Mouse (Mus musculus) erythroblast, embryonic 14.5 days (primary cell): ENCODE measurements around the gene Cdh12. TPM values are rescaled to one million over a fixed set of nuclear protein-coding genes. Genes with fewer than 3 reads are reported as not detected.

Experiments used
- H3K27me3 ChIP-seq: 2 replicates; pipeline ENCODE4 v1.6.1; 2012; ENCODE audit warnings: inconsistent platforms; ENCODE audit not compliant: control insufficient read depth
- H3K36me3 ChIP-seq: 2 replicates; pipeline ENCODE4 v1.6.1; 2012; ENCODE audit warnings: mild to moderate bottlenecking, inconsistent platforms; ENCODE audit not compliant: control insufficient read depth
- H3K4me1 ChIP-seq: 2 replicates; pipeline ENCODE4 v1.6.1; 2012; ENCODE audit warnings: inconsistent platforms; ENCODE audit not compliant: control insufficient read depth
- H3K4me3 ChIP-seq: replicated peaks from 2 replicates; pipeline ENCODE3; 2012; ENCODE audit warnings: moderate library complexity, mild to moderate bottlenecking, inconsistent platforms
- H3K9me3 ChIP-seq: 2 replicates; pipeline ENCODE4 v1.6.1; 2012; ENCODE audit warnings: low read length, inconsistent platforms, mixed read lengths; ENCODE audit not compliant: control insufficient read depth
- GATA1 ChIP-seq: IDR thresholded peaks from 2 replicates; pipeline ENCODE4 v1.6.1; 2012; ENCODE audit warnings: low read length, inconsistent platforms, mixed read lengths
- TAL1 ChIP-seq: IDR thresholded peaks from 3 replicates; pipeline ENCODE4 v1.6.1; 2012; ENCODE audit warnings: low read length, inconsistent platforms, mixed read lengths
- polyA plus RNA-seq: library from polyadenylated mRNA; stranded (reverse); fragments of >175 nt; gene quantifications from 2 replicates; pipeline ENCODE4 v1.2.3, GENCODE M21; 2012

Cdh12 gene
- polyA plus RNA-seq = not detected in 2 replicates

DNA sequence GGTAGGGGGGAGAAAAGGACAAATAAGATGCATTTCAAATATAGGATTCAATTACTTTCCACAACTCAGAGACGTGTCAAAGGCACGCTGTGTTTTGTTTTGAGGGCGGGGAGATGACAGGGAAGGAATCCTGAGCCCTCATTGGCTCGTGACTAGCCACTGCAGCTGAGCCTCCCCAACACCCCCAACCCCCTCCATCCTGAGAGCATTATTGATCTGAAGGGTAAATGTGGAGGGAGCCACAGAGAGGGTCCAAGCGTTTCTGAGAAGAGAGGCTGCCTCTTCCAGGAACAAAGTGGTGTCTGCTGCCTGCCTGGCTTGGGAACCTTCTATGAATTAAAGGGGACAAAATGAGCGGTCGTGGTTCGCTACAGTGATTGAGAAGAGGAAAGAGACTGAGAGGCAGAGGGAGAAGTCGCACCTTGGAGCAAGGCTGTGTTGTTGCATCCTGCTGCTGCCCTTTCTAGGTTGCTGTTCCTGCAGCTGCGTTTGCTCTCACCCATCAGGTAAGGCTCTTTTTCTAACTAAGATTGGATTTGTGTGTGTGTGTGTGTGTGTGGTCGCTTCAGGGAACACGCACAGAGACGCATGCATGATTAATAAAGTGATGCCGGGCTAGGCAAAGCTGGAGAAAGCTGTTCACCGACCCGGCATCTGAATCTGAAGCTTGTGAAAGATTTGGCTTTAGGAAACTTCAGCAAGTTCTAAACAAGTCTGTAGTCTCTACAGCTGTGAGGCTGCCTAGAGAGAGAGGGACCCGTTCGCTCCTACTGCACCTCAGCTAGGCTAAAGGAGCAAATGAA is at the start of gene Cdh12:
Gene Cdh12, plus strand, starts transcription at position 405 of the 803 bp plus-strand sequence.
- Histone ChIP-seq H3K27me3 (no peaks in the 10 kb centered on the region), H3K4me3 (no peak within 1 kb of the TSS), H3K4me1 (no peaks in the 10 kb centered on the region), H3K9me3 (no peaks in the 10 kb centered on the region; the same call in 1 of the 2 replicates), H3K36me3 (no peaks in the 10 kb centered on the region)
- no peak for TF ChIP-seq GATA1

DNA sequence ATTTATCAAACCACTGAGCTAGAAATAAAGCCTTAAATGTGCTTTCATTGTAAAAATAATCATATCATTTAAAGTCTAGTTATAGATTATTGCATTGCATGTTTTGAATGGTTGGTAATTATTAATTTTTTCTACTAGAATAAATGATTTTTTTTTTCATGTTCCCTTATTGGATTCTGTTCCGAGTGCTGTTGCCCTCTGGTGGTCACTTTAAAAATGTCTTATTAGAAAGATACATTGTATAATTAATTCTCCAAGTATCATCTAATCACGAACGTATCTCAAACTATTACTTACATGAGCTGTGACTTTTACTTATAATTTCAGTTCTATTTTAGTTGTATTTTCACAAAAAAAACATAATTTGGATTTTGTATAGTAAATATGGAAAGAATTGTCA is 45.5 kb upstream of the Cdh12 start:
- Histone ChIP-seq H3K27me3 (no peaks in the 10 kb centered on the region), H3K4me3 (no peak overlapping the region), H3K9me3 (no peaks in the 10 kb centered on the region), H3K36me3 (no peaks in the 10 kb centered on the region), H3K4me1 (no peaks in the 10 kb centered on the region)
- TF ChIP-seq GATA1 = no peak
- no peak for TF ChIP-seq TAL1

DNA sequence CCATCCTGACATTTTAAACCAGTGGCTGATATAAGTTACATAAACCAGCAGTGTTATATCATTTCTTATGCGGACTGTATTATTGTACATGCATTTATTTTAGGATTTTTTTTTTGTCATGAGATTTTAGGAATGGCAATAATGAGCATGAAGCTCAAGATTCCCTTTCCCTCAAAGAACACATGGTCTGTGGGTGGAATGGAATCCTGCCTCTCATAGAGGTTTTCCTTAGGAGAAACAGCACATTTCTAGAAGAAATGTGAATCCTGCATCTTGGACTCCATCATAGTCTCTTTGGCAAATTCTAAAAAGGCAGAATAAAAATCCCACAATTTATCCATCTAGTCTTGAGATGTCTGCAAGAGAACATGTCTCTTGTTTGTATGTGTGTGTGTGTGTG is 35.7 kb upstream of the Cdh12 start:
- Histone ChIP-seq H3K27me3 (no peaks in the 10 kb centered on the region), H3K4me1 (no peaks in the 10 kb centered on the region), H3K36me3 (no peaks in the 10 kb centered on the region), H3K4me3 (no peak overlapping the region), H3K9me3 (no peaks in the 10 kb centered on the region)
- TF ChIP-seq TAL1 (no peak), GATA1 (no peak)

DNA sequence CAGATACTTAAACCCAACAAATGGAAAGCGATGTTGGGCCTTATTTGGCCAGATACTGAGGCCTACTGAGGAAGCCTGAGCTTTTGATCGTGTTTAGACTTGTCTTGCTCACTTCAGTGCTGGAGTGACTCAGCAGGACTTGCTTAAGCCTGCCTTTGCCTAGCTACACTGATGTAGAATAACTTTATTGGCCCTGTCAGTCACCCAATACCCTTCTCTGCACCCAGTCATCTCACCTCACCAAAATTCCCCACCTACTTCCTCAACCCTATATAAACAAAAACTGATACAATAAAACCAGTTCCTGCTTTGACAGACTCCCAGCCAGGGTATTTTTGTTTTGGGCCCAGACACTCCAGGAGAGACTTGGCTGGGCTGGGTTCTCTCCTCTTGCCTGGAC is 12.7 kb upstream of the Cdh12 start:
- Histone ChIP-seq H3K27me3 (no peaks in the 10 kb centered on the region), H3K36me3 (no peaks in the 10 kb centered on the region), H3K9me3 (no peaks in the 10 kb centered on the region), H3K4me1 (no peaks in the 10 kb centered on the region), H3K4me3 (no peak overlapping the region)
- no peak for TF ChIP-seq TAL1
- TF ChIP-seq GATA1 = no peak

DNA sequence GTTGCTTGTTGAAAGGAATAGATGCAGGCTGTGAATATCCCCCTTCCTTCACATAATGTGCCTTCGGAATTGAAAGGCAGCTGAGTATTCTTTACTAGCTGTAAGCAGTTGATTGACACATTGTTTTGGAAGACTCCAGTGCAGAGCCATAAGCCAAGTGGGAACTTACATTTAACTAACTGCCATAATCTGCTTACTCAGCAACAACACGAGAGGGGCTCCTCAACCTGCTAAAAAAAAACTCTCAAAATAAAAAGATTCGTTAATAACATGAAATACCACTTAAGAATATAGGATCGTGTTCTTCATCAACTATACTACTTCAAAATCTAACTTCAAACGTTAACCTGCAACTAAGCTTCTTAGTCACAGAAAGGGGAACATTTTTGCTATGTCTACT is 1.5 kb downstream of the Cdh12 start:
- Histone ChIP-seq H3K9me3 (no peaks in the 10 kb centered on the region; the same call in 1 of the 2 replicates), H3K36me3 (no peaks in the 10 kb centered on the region), H3K27me3 (no peaks in the 10 kb centered on the region), H3K4me3 (no peak overlapping the region), H3K4me1 (no peaks in the 10 kb centered on the region)
- TF ChIP-seq TAL1 (no peak), GATA1 (no peak)

DNA sequence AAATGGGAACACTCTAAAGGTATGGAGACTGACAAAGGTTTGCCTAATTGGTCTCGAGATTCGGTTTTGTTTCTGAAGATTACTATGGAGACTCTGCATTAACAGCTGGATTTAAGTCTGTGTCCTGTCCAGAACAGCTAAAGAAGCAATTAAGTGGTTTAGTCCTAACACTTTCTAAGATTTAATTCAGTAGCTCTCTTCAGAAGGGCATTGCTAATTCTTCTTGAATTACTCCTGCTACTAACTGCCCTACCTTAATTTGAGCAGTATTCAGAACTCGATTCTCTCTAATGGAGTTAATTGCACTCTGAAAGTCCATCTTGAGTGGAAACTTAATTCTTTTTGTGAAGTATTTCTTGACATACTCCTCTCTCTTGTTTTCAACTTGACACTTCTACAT is 9.4 kb downstream of the Cdh12 start:
- Histone ChIP-seq H3K27me3 (no peaks in the 10 kb centered on the region), H3K4me3 (no peak overlapping the region), H3K4me1 (no peaks in the 10 kb centered on the region), H3K9me3 (no peaks in the 10 kb centered on the region), H3K36me3 (no peaks in the 10 kb centered on the region)
- no peak for TF ChIP-seq TAL1
- no peak for TF ChIP-seq GATA1

DNA sequence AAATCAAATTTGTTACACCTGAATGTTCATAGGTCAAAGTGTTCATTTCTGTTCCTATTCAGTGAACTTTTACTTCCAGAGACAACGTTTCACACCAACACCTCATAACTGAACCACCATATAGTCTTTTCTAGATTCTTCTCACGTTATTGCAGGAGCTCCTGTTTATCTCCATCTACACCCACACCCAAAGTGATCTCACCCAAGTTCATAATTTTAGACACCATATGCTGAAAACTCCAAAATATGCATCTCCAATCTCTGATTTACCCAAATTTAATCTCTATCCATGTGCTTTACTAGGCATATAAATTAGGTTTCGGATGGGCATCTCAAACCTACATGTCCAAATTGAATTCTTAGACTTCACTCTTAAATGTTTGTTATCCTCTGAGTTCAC is 13.4 kb downstream of the Cdh12 start:
- no peaks in the 10 kb centered on the region for H3K36me3 ChIP-seq
- H3K4me1 ChIP-seq = no peaks in the 10 kb centered on the region
- no peak for TF ChIP-seq GATA1
- TF ChIP-seq TAL1 = no peak
- H3K27me3 ChIP-seq = no peaks in the 10 kb centered on the region
- H3K4me3 ChIP-seq = no peak overlapping the region
- no peaks in the 10 kb centered on the region for H3K9me3 ChIP-seq

DNA sequence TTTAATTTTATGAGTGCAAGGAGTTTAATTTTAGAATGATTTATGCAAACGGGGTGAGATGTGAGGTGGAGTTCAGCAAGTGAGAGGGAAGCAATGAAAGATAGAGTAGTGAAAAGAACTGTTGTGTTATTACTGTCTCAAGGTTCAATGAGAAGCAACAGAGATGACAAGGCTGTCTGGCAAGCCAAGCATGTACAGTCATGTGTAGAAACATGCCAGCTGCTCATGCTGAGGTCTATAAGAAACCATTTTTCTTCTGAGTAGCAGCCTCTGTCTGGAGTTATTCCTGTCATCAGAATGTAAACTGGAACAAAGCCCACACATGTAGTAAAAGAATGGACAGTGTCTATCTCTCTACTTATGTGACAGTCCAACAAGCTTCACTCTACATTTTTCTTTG is 14.5 kb downstream of the Cdh12 start:
- TF ChIP-seq GATA1 (no peak), TAL1 (no peak)
- Histone ChIP-seq H3K4me3 (no peak overlapping the region), H3K4me1 (no peaks in the 10 kb centered on the region), H3K36me3 (no peaks in the 10 kb centered on the region), H3K9me3 (no peaks in the 10 kb centered on the region), H3K27me3 (no peaks in the 10 kb centered on the region)

DNA sequence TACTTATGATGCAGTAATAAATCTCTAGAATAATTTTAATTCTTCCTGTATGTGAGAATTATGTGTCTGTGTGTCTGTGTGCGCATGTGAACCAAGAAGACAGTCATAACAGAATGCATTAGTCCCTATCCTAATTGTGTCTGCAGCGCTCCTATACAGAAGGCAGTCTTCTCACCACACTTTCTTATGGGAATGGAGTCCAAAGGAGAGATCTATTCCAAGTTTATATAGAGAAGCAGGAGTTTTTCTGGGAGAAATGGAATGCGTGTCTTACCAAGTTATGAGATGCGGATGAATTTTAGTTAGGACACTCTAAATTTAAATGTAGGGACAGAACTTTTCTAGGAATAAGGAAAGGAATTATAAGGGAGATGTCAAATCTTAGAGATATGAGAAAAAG is 101.9 kb downstream of the Cdh12 start:
- no peaks in the 10 kb centered on the region for H3K9me3 ChIP-seq
- no peaks in the 10 kb centered on the region for H3K4me1 ChIP-seq
- H3K36me3 ChIP-seq = no peaks in the 10 kb centered on the region
- no peak overlapping the region for H3K4me3 ChIP-seq
- TF ChIP-seq GATA1 (no peak), TAL1 (no peak)
- no peaks in the 10 kb centered on the region for H3K27me3 ChIP-seq

DNA sequence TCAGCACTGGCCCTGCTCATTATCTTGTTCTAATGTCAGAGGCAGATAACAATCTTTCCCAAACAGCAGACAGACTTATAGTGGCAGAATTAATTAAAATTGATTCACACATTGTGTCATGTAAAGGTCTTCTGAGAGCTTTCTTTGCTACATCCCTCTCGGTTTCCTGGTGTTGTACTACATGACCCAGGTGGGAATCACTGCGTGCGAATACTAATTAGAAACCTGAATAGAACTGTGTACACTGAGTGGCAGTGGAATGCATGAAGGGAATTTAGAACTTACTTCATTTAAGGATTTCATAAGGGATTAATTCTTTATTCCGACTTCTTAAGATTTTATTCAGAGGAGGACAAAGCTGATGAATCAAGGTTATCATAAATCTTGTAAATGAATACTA is 121.9 kb downstream of the Cdh12 start:
- no peak overlapping the region for H3K4me3 ChIP-seq
- H3K9me3 ChIP-seq = no peaks in the 10 kb centered on the region
- H3K4me1 ChIP-seq = no peaks in the 10 kb centered on the region
- no peak for TF ChIP-seq GATA1
- TF ChIP-seq TAL1 = no peak
- H3K36me3 ChIP-seq = no peaks in the 10 kb centered on the region
- no peaks in the 10 kb centered on the region for H3K27me3 ChIP-seq
